Mouse (Mus musculus): ENCODE results near the gene Trim71.

Trim71 gene

GRCm38 (mm10) chr9:114563761-114564606 lies at the start of gene Trim71:
Trim71 (minus strand) TSS chr9:114564369.
- no peak for DNase-seq (ENCODE audit: extremely low read depth, insufficient read length, low spot score)

DNA sequence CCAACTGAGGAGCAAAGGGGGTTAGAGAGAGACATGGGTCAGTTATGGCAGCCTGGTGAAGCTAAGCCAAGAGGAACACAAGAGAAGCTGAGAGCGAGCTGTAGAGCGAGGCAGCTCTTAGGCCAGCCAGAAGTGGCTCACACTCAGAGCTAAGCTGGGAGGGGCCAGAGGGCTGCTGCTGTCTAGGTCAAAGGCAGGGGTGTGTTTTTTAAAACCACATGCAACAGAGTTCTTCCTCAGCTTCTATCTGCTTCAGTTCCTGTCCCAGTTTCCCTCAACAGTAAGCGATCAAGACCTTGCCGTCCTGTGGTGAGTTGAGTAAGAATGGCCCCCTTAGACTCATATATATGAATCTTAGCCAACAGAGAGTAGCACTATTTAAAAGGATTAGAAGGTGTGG lies 48.9 kb upstream of the Trim71 start:
- DNase-seq (ENCODE audit: extremely low read depth, insufficient read length, low spot score) = no peak

- no peak for DNase-seq (ENCODE audit: extremely low read depth, insufficient read length, low spot score)
Measured at GRCm38 (mm10) chr9:114612566-114612965, 48.4 kb upstream of the Trim71 start.

DNA sequence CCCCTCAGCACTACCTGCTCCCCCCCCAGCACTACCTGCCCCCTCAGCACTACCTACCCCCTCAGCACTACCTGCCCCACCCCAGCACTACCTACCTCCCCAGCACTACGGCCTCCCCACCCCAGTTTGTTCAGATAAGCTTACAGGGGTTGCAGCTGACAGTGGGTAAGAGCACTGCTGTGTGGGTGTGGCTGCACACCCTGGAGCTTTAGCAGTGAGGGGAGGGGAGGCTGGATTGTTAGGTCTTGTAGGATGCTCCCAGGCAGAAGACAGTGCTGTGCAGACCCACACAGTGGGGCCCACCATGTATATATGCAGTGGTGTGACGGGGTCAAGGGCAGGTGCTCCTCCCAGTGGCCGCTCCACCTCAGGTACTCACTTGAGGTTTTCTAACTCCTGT lies 46.1 kb upstream of the Trim71 start:
- DNase-seq (ENCODE audit: extremely low read depth, insufficient read length, low spot score) = no peak

- DNase-seq (ENCODE audit: extremely low read depth, insufficient read length, low spot score) = no peak
Measured at GRCm38 (mm10) chr9:114603876-114604540, 39.8 kb upstream of the Trim71 start.

DNA sequence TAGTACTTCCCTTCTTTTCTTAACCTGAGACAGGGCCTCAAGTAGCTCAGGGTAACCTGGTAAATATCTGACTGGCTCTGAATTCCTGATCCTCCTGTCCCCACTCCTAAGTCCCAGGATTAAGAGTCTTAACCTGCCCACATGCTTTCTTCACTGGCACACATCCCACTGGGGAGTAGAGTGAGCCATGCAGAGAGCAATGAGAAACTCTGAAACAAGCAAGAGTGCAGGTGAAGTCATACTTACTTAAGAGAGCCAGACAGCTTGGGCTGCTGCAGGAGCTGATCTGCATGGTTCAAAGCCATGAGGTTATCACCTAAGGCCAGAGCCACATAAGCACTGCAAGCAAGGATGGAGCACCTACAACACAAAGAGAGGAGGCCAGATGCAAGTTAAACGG lies 36.9 kb upstream of the Trim71 start:
- DNase-seq (ENCODE audit: extremely low read depth, insufficient read length, low spot score) = no peak

DNA sequence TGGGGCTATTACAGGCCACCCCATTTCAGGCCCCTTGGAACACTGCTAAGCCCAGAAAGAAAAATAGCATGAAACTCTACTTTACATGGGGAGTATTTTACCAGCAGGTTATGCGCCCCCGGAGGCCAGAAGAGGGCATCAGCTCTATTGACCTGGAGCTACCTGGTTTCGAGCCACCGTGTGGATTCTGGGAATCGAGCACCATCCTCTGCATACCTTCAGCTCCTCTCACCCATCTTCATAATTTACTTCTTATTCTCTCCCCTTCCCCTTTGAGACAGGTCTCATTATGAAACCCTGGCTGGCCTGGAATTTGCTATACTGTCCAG lies 20.8 kb upstream of the Trim71 start:
- DNase-seq (ENCODE audit: extremely low read depth, insufficient read length, low spot score) = no peak

GRCm38 (mm10) chr9:114584183-114585016 lies 20.2 kb upstream of the Trim71 start:
- no peak for DNase-seq (ENCODE audit: extremely low read depth, insufficient read length, low spot score)

DNA sequence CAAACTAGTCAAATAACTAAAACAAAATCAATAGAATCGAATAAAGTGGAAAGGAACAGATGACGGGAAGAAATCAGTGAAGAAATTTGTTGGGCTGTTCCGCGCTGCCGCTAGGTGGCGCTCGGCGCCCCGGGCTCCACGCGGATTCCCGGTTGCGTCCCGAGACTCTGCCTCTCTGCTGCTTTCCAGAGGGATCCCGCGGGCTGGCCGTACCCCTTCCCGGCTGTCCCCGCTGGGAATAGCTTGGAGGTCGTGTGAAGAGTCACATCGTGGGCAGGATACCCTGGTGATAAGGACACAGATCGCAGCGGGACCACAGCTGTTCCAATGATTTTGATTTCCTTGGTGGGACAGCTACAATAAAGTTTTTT lies 19.6 kb upstream of the Trim71 start:
- peak; percentile 69 for DNase-seq (ENCODE audit: extremely low read depth, insufficient read length, low spot score)

- no peak for DNase-seq (ENCODE audit: extremely low read depth, insufficient read length, low spot score)
Measured at GRCm38 (mm10) chr9:114578646-114579045, 14.5 kb upstream of the Trim71 start.

- peak; percentile 32 for DNase-seq (ENCODE audit: extremely low read depth, insufficient read length, low spot score)
Measured at GRCm38 (mm10) chr9:114576001-114576400, 11.8 kb upstream of the Trim71 start.

DNA sequence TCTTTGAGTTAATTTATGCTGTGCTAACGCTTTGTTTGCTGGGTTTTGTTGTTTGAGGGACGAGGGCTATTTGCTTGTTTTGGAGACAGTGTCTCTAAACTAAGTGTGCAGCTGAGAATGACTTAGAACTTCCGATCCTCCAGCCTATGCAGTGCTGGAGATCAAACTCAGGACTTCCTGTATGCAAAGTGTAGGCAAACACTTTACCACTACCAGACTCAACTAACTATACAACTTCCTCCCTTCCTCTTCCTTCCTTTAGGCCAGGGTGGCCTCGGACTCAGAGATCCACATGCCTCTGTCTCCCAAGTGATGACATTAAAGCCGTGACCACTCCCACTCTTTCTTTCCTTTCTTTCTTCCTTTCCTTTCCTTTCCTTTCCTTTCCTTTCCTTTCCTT lies 9.4 kb upstream of the Trim71 start:
- DNase-seq (ENCODE audit: extremely low read depth, insufficient read length, low spot score) = no peak

- no peak for DNase-seq (ENCODE audit: extremely low read depth, insufficient read length, low spot score)
Measured at GRCm38 (mm10) chr9:114568682-114569474, 4.7 kb upstream of the Trim71 start.

- DNase-seq (ENCODE audit: extremely low read depth, insufficient read length, low spot score) = no peak
Measured at GRCm38 (mm10) chr9:114564667-114565066, 498 bp upstream of the Trim71 start.

- no peak for DNase-seq (ENCODE audit: extremely low read depth, insufficient read length, low spot score)
Measured at GRCm38 (mm10) chr9:114562919-114563751, 1.0 kb downstream of the Trim71 start.

DNA sequence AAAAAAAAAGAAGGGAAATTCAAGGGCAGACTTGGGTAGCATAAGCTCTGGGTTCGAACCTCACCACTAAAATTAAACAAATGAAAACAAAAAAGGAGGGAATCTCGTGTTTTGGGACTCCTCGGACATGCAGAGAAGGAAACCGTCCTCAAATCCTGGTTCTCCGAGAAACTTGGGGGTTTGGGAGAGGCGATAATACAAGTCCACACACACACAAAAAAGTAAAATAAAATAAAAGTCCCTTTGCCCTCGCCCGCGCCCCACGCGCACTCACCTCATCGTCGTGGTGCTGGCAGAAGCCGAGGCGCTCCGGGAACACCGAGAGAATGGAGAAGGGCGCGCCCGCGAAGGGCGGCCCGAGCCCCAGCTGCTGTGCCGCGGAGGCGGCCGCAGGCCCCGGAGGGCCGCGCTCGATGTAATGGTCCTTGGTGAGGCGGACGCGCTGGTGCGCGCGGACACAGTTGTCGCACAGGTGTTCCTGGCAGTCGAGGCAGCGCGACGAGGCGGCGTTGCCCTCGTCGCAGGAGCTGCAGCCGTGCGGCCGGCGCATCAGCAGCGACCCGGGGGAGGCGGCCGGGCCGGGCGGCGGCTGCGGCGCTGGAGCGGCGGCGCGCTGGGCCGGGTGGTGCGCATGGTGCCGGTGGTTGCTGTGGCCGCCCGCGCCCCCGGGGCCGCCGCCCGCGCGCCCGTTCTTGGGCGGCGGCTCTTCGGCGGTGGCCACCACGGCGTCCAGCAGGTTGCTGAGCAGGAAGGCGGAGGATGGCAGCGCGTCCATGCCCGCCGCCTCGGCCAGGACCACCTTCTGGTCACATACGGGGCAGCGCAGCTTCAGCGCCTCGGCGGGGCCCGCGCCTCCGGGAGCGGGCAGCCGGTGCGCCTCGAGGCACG lies 1.9 kb downstream of the Trim71 start:
- no peak for DNase-seq (ENCODE audit: extremely low read depth, insufficient read length, low spot score)

GRCm38 (mm10) chr9:114561671-114561971 lies 2.5 kb downstream of the Trim71 start:
- no peak for DNase-seq (ENCODE audit: extremely low read depth, insufficient read length, low spot score)

DNA sequence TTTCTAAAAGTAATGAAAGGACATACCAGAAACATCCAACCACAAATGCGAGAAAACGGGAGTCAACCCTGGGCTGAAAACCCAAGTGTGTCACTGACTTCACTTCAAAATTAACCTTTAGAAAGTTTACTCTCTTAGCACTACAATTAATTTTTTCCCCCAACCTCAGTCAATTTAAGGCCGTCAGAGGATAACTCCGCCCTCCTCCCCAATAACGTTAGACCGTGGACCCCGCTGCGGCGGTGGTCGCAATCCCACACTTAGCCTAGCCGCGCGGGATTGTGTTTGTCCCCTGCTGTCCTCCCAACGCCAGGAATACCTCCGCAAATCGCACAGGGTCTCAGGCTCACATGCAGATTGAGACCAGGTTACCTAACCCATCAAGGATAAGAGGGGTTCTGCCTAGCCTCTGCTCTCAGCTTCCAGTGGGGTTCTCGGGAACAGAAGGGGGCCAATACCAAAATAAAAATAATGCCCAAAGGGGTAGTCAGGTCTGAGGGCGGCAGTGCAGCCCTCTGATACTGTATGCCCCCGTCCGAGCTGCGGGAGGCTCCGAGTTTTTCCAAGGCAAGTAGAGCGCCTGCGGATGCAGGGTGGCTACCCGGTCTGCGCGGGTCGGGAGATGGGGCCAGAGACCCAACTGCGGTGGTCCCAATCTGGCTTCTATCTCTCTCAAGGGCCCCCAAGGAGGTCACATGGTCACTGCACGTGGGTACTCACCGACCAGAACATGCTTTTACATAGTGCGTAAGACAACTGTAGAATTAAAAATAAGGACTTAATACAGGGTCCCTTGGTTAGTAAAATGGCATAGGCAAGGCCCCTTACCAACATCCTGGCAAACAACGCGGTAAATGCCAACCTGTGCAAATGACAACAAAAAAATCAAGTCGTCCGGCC lies 3.1 kb downstream of the Trim71 start:
- DNase-seq (ENCODE audit: extremely low read depth, insufficient read length, low spot score) = no peak

Measured in 3134 (cell line).